Mouse (Mus musculus) stomach, adult 2 months (tissue): ENCODE data around the gene Gzmd. TPM values are rescaled to one million over a fixed set of nuclear protein-coding genes. Genes with fewer than 3 reads are reported as not detected.

Experiments
- polyA plus RNA-seq: library from polyadenylated mRNA; depleted of rRNA; stranded (reverse); fragments of >200 nt; gene quantifications from 2 replicates; pipeline ENCODE4 v1.2.3, GENCODE M21; 2012; rRNA removed

Gene Gzmd
- polyA plus RNA-seq, result not detected in 2 replicates

GRCm38 (mm10) chr14:56132508-56132907, at the start of gene Gzmd:
Gene Gzmd (minus strand): TSS chr14:56132608.

GRCm38 (mm10) chr14:56174499-56174898, 42.1 kb upstream of the Gzmd start, which contains the start of gene Gzmn:
Gene Gzmn (minus strand): TSS chr14:56174599.

GRCm38 (mm10) chr14:56159479-56159878, 27.1 kb upstream of the Gzmd start, which contains the start of gene Gzmg:
Gene Gzmg (minus strand): TSS chr14:56159579.

GRCm38 (mm10) chr14:56120525-56120924, 11.9 kb downstream of the Gzmd start, which contains the start of gene Gzme:
Gene Gzme (minus strand): TSS chr14:56120625.

DNA sequence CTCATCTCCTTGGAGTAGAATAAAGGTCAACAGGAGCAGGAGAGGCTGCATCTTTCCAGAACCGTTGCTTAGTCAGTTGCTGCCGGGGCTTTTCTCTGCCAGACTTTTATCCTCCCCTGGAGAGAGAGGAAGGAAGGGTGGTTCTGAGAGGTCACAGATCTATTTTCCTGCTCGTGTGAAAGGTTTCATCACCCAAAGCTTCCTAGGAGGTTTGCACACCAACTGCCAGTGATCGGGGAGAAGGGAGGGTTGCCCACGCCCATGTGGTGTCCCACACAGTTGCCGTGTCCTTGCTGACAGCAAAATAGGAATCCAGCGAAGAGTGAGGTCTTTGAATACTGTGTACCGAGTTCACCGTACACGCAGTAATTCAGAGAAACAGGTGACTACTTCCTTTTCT, 30.0 kb downstream of the Gzmd start, which contains the start of gene Ctsg:
Gene Ctsg (minus strand): TSS at position 189 of the 400 bp plus-strand sequence.

DNA sequence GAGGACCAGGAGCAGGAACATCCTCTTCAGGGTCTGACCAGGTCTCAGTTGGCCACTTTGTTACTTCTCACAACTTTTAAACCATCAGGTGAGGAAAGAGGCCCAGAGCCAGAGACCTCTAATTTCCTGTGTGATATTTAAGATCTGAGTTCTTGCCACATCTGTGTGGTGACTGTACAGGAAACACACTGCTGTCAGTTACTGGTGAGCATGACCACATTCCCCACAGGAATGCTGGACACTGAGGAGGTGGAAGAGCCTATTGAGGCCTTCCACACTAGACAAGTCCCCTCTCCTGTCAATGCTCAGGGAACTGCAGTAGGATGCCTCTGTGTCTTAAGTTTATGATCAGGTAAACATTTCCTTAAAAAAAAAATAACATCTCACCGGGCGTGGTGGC, 47.2 kb downstream of the Gzmd start, which contains the start of gene Mcpt8:
Gene Mcpt8 (minus strand): TSS at position 107 of the 400 bp plus-strand sequence.

Other genes starting within 250 kb of the Gzmd start
- 0.11 and 0.34 TPM in 2 replicates for gene Cbln3, start 248.2 kb downstream of the Gzmd start, polyA plus RNA-seq
- 13.9 and 14.7 TPM in 2 replicates for gene Khnyn, start 247.7 kb downstream of the Gzmd start, polyA plus RNA-seq
- gene Sdr39u1, start 232.3 kb downstream of the Gzmd start, polyA plus RNA-seq, result 17.2 and 19.5 TPM in 2 replicates
- 1.3 and 3.1 TPM in 2 replicates for gene Cma1, start 187.9 kb downstream of the Gzmd start, polyA plus RNA-seq
- not detected in 2 replicates for gene Cma2, start 181.6 kb downstream of the Gzmd start, polyA plus RNA-seq
- gene Mcpt1, start 114.6 kb downstream of the Gzmd start, polyA plus RNA-seq, result 16.9 and 47.6 TPM in 2 replicates
- gene Mcpt9, start 102.1 kb downstream of the Gzmd start, polyA plus RNA-seq, result not detected in 2 replicates
- gene Mcpt2, start 90.6 kb downstream of the Gzmd start, polyA plus RNA-seq, result 7.9 and 8.6 TPM in 2 replicates
- 1.5 and 2.9 TPM in 2 replicates for gene Mcpt4, start 70.3 kb downstream of the Gzmd start, polyA plus RNA-seq
- not detected in 2 replicates for gene Mcpt8, start 47.3 kb downstream of the Gzmd start, polyA plus RNA-seq
- gene Ctsg, start 30.0 kb downstream of the Gzmd start, polyA plus RNA-seq, result not detected in 2 replicates
- not detected in 2 replicates for gene Gzme, start 12.0 kb downstream of the Gzmd start, polyA plus RNA-seq
- not detected in 2 replicates for gene Gzmg, start 27.0 kb upstream of the Gzmd start, polyA plus RNA-seq
- not detected in 2 replicates for gene Gzmn, start 42.0 kb upstream of the Gzmd start, polyA plus RNA-seq
- gene Gzmf, start 78.8 kb upstream of the Gzmd start, polyA plus RNA-seq, result not detected in 2 replicates
- gene Gzmc, start 102.0 kb upstream of the Gzmd start, polyA plus RNA-seq, result not detected in 2 replicates
- 0.08 and 0.09 TPM in 2 replicates for gene Gzmb, start 129.7 kb upstream of the Gzmd start, polyA plus RNA-seq
- gene Atp12a, start 232.5 kb upstream of the Gzmd start, polyA plus RNA-seq, result 0.25 TPM in 1 of 2 replicates, not detected in the other